10 mouse cellular contexts compared by ENCODE assay signal in genomic region chr5:146644499-146644898, GRCm38 (mm10). TPM values are rescaled to one million over a fixed set of nuclear protein-coding genes. Genes with fewer than 3 reads are reported as not detected.
DNase-seq lines count a peak whose midpoint lies in the region; ATAC-seq and TF ChIP-seq lines count a peak whose summit lies in the region.
"Had no signal": no experiment of that assay in that cellular context is flagged by ENCODE, and none has a peak within 500 bp of the region (broad histone marks: within the 10 kb centered on the region; RNA-seq: fewer than 3 reads in every experiment).

No protein-coding gene starts in this region.

- no peak for ATAC-seq in forebrain, embryonic 14.5 days
- no peak for ATAC-seq in forebrain, embryonic 12.5 days (ENCODE audit: low FRiP score)
- ATAC-seq in hindbrain, postnatal 0 days, result no peak
- ATAC-seq in limb, embryonic 14.5 days (ENCODE audit: low FRiP score, low read depth), result no peak
- no peak for ATAC-seq in erythroid progenitor cell, adult 5-6 weeks (replicated peaks; ENCODE audit: low FRiP score, poor library complexity, severe bottlenecking)

- no peak overlapping the region for H3K4me3 ChIP-seq in forebrain, embryonic 14.5 days (ENCODE audit: low read depth, low read length)
- no peak overlapping the region for H3K4me3 ChIP-seq in forebrain, embryonic 12.5 days (replicated peaks)
- H3K4me3 ChIP-seq in hindbrain, postnatal 0 days (ENCODE audit: low read length), result no peak overlapping the region
- H3K4me3 ChIP-seq in limb, embryonic 14.5 days (replicated peaks; ENCODE audit: low read length), result no peak overlapping the region
- H3K4me3 ChIP-seq: heart, adult 2 months; neural tube, embryonic 13.5 days had no signal

- no peak for TF ChIP-seq POLR2A in limb, embryonic 14.5 days (IDR thresholded peaks at IDR 0.05; ENCODE audit: borderline replicate concordance, extremely low read depth, insufficient read depth, insufficient read length)

- H3K4me2 ChIP-seq in forebrain, embryonic 14.5 days (ENCODE audit: low read length), result no peak overlapping the region
- no peak overlapping the region for H3K4me2 ChIP-seq in forebrain, embryonic 12.5 days
- no peak overlapping the region for H3K4me2 ChIP-seq in hindbrain, postnatal 0 days (ENCODE audit: low read depth, low read length)
- H3K4me2 ChIP-seq in limb, embryonic 14.5 days (replicated peaks; ENCODE audit: low read depth, low read length, severe bottlenecking), result no peak overlapping the region
- H3K4me2 ChIP-seq: neural tube, embryonic 13.5 days had no signal

- WGBS in forebrain, embryonic 14.5 days, result 5% methylated on average over 4 of the region's 4 CpGs
- 3% methylated on average over 4 of the region's 4 CpGs for WGBS in forebrain, embryonic 12.5 days
- 16% methylated on average over 4 of the region's 4 CpGs for WGBS in hindbrain, postnatal 0 days
- 1% methylated on average over 4 of the region's 4 CpGs for WGBS in limb, embryonic 14.5 days

- 0 out of 2 replicates have a peak, but pooled peaks cover 2% of the 10 kb centered on the region for H3K4me1 ChIP-seq in forebrain, embryonic 14.5 days (ENCODE audit: control insufficient read depth, insufficient read depth, low read length)
- peaks cover 13% of the 10 kb centered on the region for H3K4me1 ChIP-seq in forebrain, embryonic 12.5 days
- no peaks in the 10 kb centered on the region for H3K4me1 ChIP-seq in hindbrain, postnatal 0 days (ENCODE audit: insufficient read depth, low read length)
- H3K4me1 ChIP-seq in limb, embryonic 14.5 days (ENCODE audit: control insufficient read depth, insufficient read depth, low read length), result no peaks in the 10 kb centered on the region
- H3K4me1 ChIP-seq: neural tube, embryonic 13.5 days had no signal

- no peaks in the 10 kb centered on the region for H3K9me3 ChIP-seq in forebrain, embryonic 14.5 days (replicated peaks; ENCODE audit: control insufficient read depth, low read length)
- no peaks in the 10 kb centered on the region for H3K9me3 ChIP-seq in forebrain, embryonic 12.5 days
- no peaks in the 10 kb centered on the region for H3K9me3 ChIP-seq in hindbrain, postnatal 0 days (ENCODE audit: low read length)
- no peaks in the 10 kb centered on the region for H3K9me3 ChIP-seq in limb, embryonic 14.5 days (ENCODE audit: control insufficient read depth, low read length)
- H3K9me3 ChIP-seq: neural tube, embryonic 13.5 days had no signal

- TF ChIP-seq CTCF in hindbrain, postnatal 0 days (IDR thresholded peaks at IDR 0.05; ENCODE audit: low read depth), result no peak

- no peaks in the 10 kb centered on the region for H3K36me3 ChIP-seq in forebrain, embryonic 14.5 days (ENCODE audit: control insufficient read depth, insufficient read depth, low read length)
- no peaks in the 10 kb centered on the region for H3K36me3 ChIP-seq in forebrain, embryonic 12.5 days (replicated peaks)
- H3K36me3 ChIP-seq in hindbrain, postnatal 0 days (ENCODE audit: insufficient read depth, low read length), result no peaks in the 10 kb centered on the region
- H3K36me3 ChIP-seq in limb, embryonic 14.5 days (ENCODE audit: control insufficient read depth, insufficient read depth, low read length), result no peaks in the 10 kb centered on the region
- H3K36me3 ChIP-seq: neural tube, embryonic 13.5 days had no signal

- H3K9ac ChIP-seq in forebrain, embryonic 14.5 days (ENCODE audit: low read length), result no peak overlapping the region
- no peak overlapping the region for H3K9ac ChIP-seq in forebrain, embryonic 12.5 days
- H3K9ac ChIP-seq in hindbrain, postnatal 0 days (replicated peaks; ENCODE audit: low read length), result no peak overlapping the region
- no peak overlapping the region for H3K9ac ChIP-seq in limb, embryonic 14.5 days (ENCODE audit: low read depth, low read length, severe bottlenecking)
- H3K9ac ChIP-seq: neural tube, embryonic 13.5 days had no signal

- H3K27me3 ChIP-seq in forebrain, embryonic 14.5 days (replicated peaks; ENCODE audit: control insufficient read depth, insufficient read depth, low read length), result no peaks in the 10 kb centered on the region
- no peaks in the 10 kb centered on the region for H3K27me3 ChIP-seq in forebrain, embryonic 12.5 days
- no peaks in the 10 kb centered on the region for H3K27me3 ChIP-seq in hindbrain, postnatal 0 days (ENCODE audit: insufficient read depth, low read length)
- H3K27me3 ChIP-seq in limb, embryonic 14.5 days (ENCODE audit: control insufficient read depth, insufficient read depth, low read length), result no peaks in the 10 kb centered on the region

- DNase-seq in forebrain, embryonic 14.5 days (ENCODE audit: low spot score), result peak; percentile 47
- peak; percentile 46 for DNase-seq in urinary bladder, postnatal 25 days (ENCODE audit: low spot score)
- no peak for DNase-seq in urinary bladder, adult 2 months (ENCODE audit: low spot score)
- DNase-seq in hindbrain, postnatal 0 days (ENCODE audit: low spot score), result peak; percentile 59
- DNase-seq in limb, embryonic 14.5 days (ENCODE audit: low spot score), result peak; percentile 93
- DNase-seq in right cerebral cortex, adult 2 months (ENCODE audit: low spot score in 2 of 2), result peak; percentile 49 to 60

- H3K27ac ChIP-seq in forebrain, embryonic 14.5 days (ENCODE audit: low read depth, low read length), result no peak overlapping the region
- no peak overlapping the region for H3K27ac ChIP-seq in forebrain, embryonic 12.5 days
- no peak overlapping the region for H3K27ac ChIP-seq in hindbrain, postnatal 0 days
- H3K27ac ChIP-seq in limb, embryonic 14.5 days (replicated peaks; ENCODE audit: low read depth, low read length), result no peak overlapping the region
- H3K27ac ChIP-seq: heart, adult 2 months; neural tube, embryonic 13.5 days had no signal

RNA-seq across cellular contexts. Expression of gene Gpr12, which starts 59.5 kb away (rescaled TPM):
- 13.3 and 20.3 TPM in 2 replicates for polyA plus RNA-seq in forebrain, embryonic 14.5 days (2014; fragmentation: Nextera tagmentation; extraction: Ambion mirVana)
- polyA plus RNA-seq in forebrain, embryonic 12.5 days (2016; fragmentation: Nextera tagmentation; extraction: Ambion mirVana), result 0.93 and 1.1 TPM in 2 replicates
- not detected in 2 replicates for polyA plus RNA-seq in urinary bladder, adult 2 months (2012; rRNA removed)
- 37.2 and 38.6 TPM in 2 replicates for total RNA-seq in hindbrain, postnatal 0 days (2014; rRNA removed)
- 14.6 and 18.9 TPM in 2 replicates for polyA plus RNA-seq in hindbrain, postnatal 0 days (2015; fragmentation: Nextera tagmentation; extraction: Ambion mirVana)
- 0.52 and 0.55 TPM in 2 replicates for polyA plus RNA-seq in limb, embryonic 14.5 days (2012; rRNA removed)
- 0.08 and 0.40 TPM in 2 replicates for polyA plus RNA-seq in limb, embryonic 14.5 days (2014; fragmentation: Nextera tagmentation; extraction: Ambion mirVana)
- not detected in 2 replicates for total RNA-seq in erythroid progenitor cell, adult 5-6 weeks (2015; ENCODE audit: low replicate concordance)
- 0.23 and 0.51 TPM in 2 replicates for total RNA-seq in erythroid progenitor cell, adult 5-6 weeks (2017; ENCODE audit: low replicate concordance)
- total RNA-seq: heart, adult 2 months had no signal
